Mouse (Mus musculus) brain, embryonic 14.5 days (tissue): ENCODE data around the gene Mvd.

Source experiments
- CTCF ChIP-seq: fragments of 200-500 bp; IDR thresholded peaks from 2 replicates; pipeline ENCODE4 v1.5.1; 2012; ENCODE audit warnings: inconsistent platforms, mild to moderate bottlenecking, moderate library complexity, borderline replicate concordance; ENCODE audit not compliant: insufficient read depth, insufficient read length; ENCODE audit errors: extremely low read depth
- POLR2A ChIP-seq: fragments of 200-500 bp; IDR thresholded peaks from 2 replicates; pipeline ENCODE4 v1.6.1; 2012; ENCODE audit warnings: mild to moderate bottlenecking, inconsistent platforms, borderline replicate concordance; ENCODE audit not compliant: poor library complexity, insufficient read depth, insufficient read length, severe bottlenecking; ENCODE audit errors: extremely low read depth

GRCm38 (mm10) chr8:122454409-122454808 is 11.2 kb upstream of the Mvd start:
- TF ChIP-seq POLR2A (no peak), CTCF (no peak)
